Mouse (Mus musculus) lung, adult 2 months (tissue): Measurements from ENCODE around the gene Chchd2.

Experiments
- CTCF ChIP-seq: fragments of 200-500 bp; IDR thresholded peaks from 2 replicates; pipeline ENCODE4 v1.5.1; 2011; ENCODE audit warnings: mild to moderate bottlenecking, low read length, control low read depth; ENCODE audit not compliant: insufficient read depth
- POLR2A ChIP-seq: fragments of 200-500 bp; IDR thresholded peaks from 2 replicates; pipeline ENCODE4 v1.6.1; 2011; ENCODE audit warnings: low read depth, mild to moderate bottlenecking, control low read depth, low read length, borderline replicate concordance; ENCODE audit errors: extremely low read depth

DNA sequence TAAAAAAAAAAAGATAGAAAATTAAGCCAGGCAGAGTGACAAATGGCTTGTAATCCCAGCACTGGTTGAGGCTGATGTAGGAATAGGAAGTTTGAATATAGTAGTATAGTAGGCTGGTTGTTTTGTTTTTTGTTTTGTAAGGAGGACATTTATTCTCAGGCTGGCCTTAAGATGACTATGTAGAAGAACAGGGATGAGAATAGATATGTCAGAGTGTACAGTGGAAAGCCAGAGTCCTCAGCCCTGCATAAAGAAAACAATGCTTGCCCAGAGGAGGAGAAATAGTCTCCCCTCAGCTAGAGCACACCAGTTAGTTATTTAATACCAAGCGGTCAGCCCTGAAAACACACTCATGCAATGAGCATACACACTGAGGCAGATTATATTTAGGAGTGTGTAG lies 11.2 kb upstream of the Chchd2 start, which contains the start of gene Phkg1:
- no peak for TF ChIP-seq CTCF
- no peak for TF ChIP-seq POLR2A
